In the genomic region with DNA sequence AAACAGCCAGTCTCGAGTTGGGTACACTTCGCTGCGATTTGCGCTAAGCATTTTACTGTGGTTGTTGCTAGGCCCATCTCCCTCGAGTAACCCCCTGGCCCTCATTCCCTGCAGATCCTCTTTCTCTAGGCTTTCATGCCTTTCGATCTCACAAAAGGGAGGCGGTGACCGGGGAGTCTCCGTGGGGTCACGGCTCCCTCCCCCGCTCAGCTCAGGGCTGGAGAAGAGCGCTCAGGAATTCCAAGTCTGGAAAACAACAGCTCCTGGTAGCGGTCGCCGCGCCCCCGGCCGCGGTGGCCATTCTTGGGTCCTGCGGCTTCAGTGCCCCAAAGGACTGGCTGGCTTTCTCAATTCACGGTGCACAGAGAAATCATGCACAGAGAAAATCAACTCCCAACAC, we compare ENCODE assay signal across 9 mouse cellular contexts. TPM values are rescaled to one million over a fixed set of nuclear protein-coding genes. Genes with fewer than 3 reads are reported as not detected.
DNase-seq lines count a peak whose midpoint lies in the region; ATAC-seq lines count a peak whose summit lies in the region.
"Had no signal": no experiment of that assay in that cellular context is flagged by ENCODE, and none has a peak within 500 bp of the region (broad histone marks: within the 10 kb centered on the region; RNA-seq: fewer than 3 reads in every experiment).

No protein-coding gene starts in this region.

- H3K4me1 ChIP-seq in hindbrain, embryonic 10.5 days (replicated peaks): peaks cover 74% of the 10 kb centered on the region
- peaks cover 18% of the 10 kb centered on the region for H3K4me1 ChIP-seq in stomach, embryonic 16.5 days (ENCODE audit: control insufficient read depth, insufficient read depth, low read length)

- H3K4me2 ChIP-seq in stomach, embryonic 16.5 days (ENCODE audit: low read depth, low read length): peak overlapping the region; percentile 83

- ATAC-seq in stomach, embryonic 16.5 days (ENCODE audit: insufficient read depth, low FRiP score): no peak

- H3K27ac ChIP-seq in hindbrain, embryonic 10.5 days: peak overlapping the region; percentile 99
- H3K27ac ChIP-seq in stomach, embryonic 16.5 days (ENCODE audit: low read length): peak overlapping the region; percentile 54
- H3K27ac ChIP-seq: macrophage had no signal

- peak overlapping the region; percentile 95 for H3K4me3 ChIP-seq in hindbrain, embryonic 10.5 days
- H3K4me3 ChIP-seq in stomach, embryonic 16.5 days (replicated peaks; ENCODE audit: low read length): peak overlapping the region; percentile 73

- H3K27me3 ChIP-seq in hindbrain, embryonic 10.5 days (ENCODE audit: insufficient read depth, poor library complexity, severe bottlenecking): peaks cover 5% of the 10 kb centered on the region; the same call in 1 of the 2 replicates
- 0 out of 2 replicates have a peak, but pooled peaks cover 2% of the 10 kb centered on the region for H3K27me3 ChIP-seq in stomach, embryonic 16.5 days (ENCODE audit: control insufficient read depth, insufficient read depth, low read length)

- DNase-seq in adrenal gland, postnatal 14 days: peak; percentile 18
- no peak for DNase-seq in adrenal gland, adult 18-20 months (ENCODE audit: low spot score in 2 of 2)
- DNase-seq in right cerebral cortex, adult 2 months (ENCODE audit: low spot score in 2 of 2): peak; percentile 32 to 42
- no peak for DNase-seq in right cerebral cortex, postnatal 36 days (ENCODE audit: low spot score in 2 of 2)
- peak; percentile 89 for DNase-seq in hindbrain, embryonic 10.5 days (ENCODE audit: low spot score)
- peak; percentile 19 for DNase-seq in lung, postnatal 36 days
- no peak for DNase-seq in T-cell, adult 2 months (ENCODE audit: low spot score)

- H3K36me3 ChIP-seq in hindbrain, embryonic 10.5 days: no peaks in the 10 kb centered on the region
- no peaks in the 10 kb centered on the region for H3K36me3 ChIP-seq in stomach, embryonic 16.5 days (ENCODE audit: control insufficient read depth, insufficient read depth, low read length)

- H3K9ac ChIP-seq in stomach, embryonic 16.5 days (ENCODE audit: low read length): peak overlapping the region; percentile 66

- no peaks in the 10 kb centered on the region for H3K9me3 ChIP-seq in hindbrain, embryonic 10.5 days
- H3K9me3 ChIP-seq in stomach, embryonic 16.5 days (replicated peaks; ENCODE audit: control insufficient read depth, low read length): no peaks in the 10 kb centered on the region

- under 1% methylated on average over 21 of the region's 21 CpGs for WGBS in hindbrain, embryonic 10.5 days
- WGBS in stomach, embryonic 16.5 days: 15% methylated on average over 21 of the region's 21 CpGs

RNA-seq across cellular contexts. Expression of gene Pknox2, which starts 3.0 kb away (rescaled TPM):
- total RNA-seq in adrenal gland, postnatal 14 days (2021): 2.5 and 3.4 TPM in 2 replicates
- total RNA-seq in adrenal gland, adult 18-20 months (2021): 1 to 10 TPM; 2.0 to 3.5 TPM
- polyA plus RNA-seq in hindbrain, embryonic 10.5 days (2016; fragmentation: Nextera tagmentation; extraction: Ambion mirVana): 35.0 and 40.3 TPM in 2 replicates
- polyA plus RNA-seq in stomach, embryonic 16.5 days (2015; fragmentation: Nextera tagmentation; extraction: Ambion mirVana): 10.2 and 10.5 TPM in 2 replicates
- polyA plus RNA-seq: macrophage had no signal

Comparison
In these comparisons a context has a peak if more than half of its experiments do, and no peak if none do; other contexts are left out.
1. DNase-seq: peak in adrenal gland, postnatal 14 days (single experiment), right cerebral cortex, adult 2 months (2 of 2), hindbrain, embryonic 10.5 days (single experiment) and lung, postnatal 36 days (single experiment); none in adrenal gland, adult 18-20 months (0 of 2), right cerebral cortex, postnatal 36 days (0 of 2) and T-cell, adult 2 months (single experiment).